Mouse (Mus musculus): ENCODE measurements around the gene Ank3. TPM values are rescaled to one million over a fixed set of nuclear protein-coding genes. Genes with fewer than 3 reads are reported as not detected.

Gene Ank3
- polyA plus RNA-seq, 1 experiment from 2014 or later = 13.4 TPM

GRCm38 (mm10) chr10:69726806-69727205 lies 328.2 kb downstream of the Ank3 start:
- H3K36me3 ChIP-seq (ENCODE audit: control insufficient read depth, insufficient read depth, low read length) = no peaks in the 10 kb centered on the region

GRCm38 (mm10) chr10:69728876-69729275 lies 330.3 kb downstream of the Ank3 start:
- WGBS = 77% methylated on average over 6 of the region's 6 CpGs
- H3K4me3 ChIP-seq (ENCODE audit: low read depth, low read length) = no peak overlapping the region
- no peaks in the 10 kb centered on the region for H3K27me3 ChIP-seq (replicated peaks; ENCODE audit: control insufficient read depth, insufficient read depth, low read length)
- H3K4me2 ChIP-seq = no peak overlapping the region
- no peaks in the 10 kb centered on the region for H3K9me3 ChIP-seq (ENCODE audit: control insufficient read depth, low read length)
- H3K27ac ChIP-seq (ENCODE audit: low read depth, low read length) = no peak overlapping the region
- ATAC-seq (replicated peaks; ENCODE audit: low FRiP score) (no peak), DNase-seq (ENCODE audit: low spot score) (no peak)
- H3K9ac ChIP-seq (ENCODE audit: low read depth, low read length) = no peak overlapping the region
- no peaks in the 10 kb centered on the region for H3K36me3 ChIP-seq (ENCODE audit: control insufficient read depth, insufficient read depth, low read length)
- no peaks in the 10 kb centered on the region for H3K4me1 ChIP-seq (replicated peaks; ENCODE audit: control insufficient read depth, insufficient read depth, low read length)

More at GRCm38 (mm10) chr10:69726806-69727205, 328.2 kb downstream of the Ank3 start:
- H3K27ac ChIP-seq (ENCODE audit: low read depth, low read length) = no peak overlapping the region
- H3K4me1 ChIP-seq (replicated peaks; ENCODE audit: control insufficient read depth, insufficient read depth, low read length) = no peaks in the 10 kb centered on the region
- no peak for DNase-seq (ENCODE audit: low spot score)
- H3K9me3 ChIP-seq (ENCODE audit: control insufficient read depth, low read length) = no peaks in the 10 kb centered on the region
- no peak overlapping the region for H3K4me2 ChIP-seq
- no peak overlapping the region for H3K4me3 ChIP-seq (ENCODE audit: low read depth, low read length)
- no peak overlapping the region for H3K9ac ChIP-seq (ENCODE audit: low read depth, low read length)
- 73% methylated on average over 7 of the region's 7 CpGs for WGBS
- H3K27me3 ChIP-seq (replicated peaks; ENCODE audit: control insufficient read depth, insufficient read depth, low read length) = no peaks in the 10 kb centered on the region
- no peak for ATAC-seq (replicated peaks; ENCODE audit: low FRiP score)

GRCm38 (mm10) chr10:69730351-69730871 lies 331.8 kb downstream of the Ank3 start:
- Histone ChIP-seq H3K36me3 (ENCODE audit: control insufficient read depth, insufficient read depth, low read length) (no peaks in the 10 kb centered on the region), H3K9me3 (ENCODE audit: control insufficient read depth, low read length) (no peaks in the 10 kb centered on the region), H3K27me3 (replicated peaks; ENCODE audit: control insufficient read depth, insufficient read depth, low read length) (no peaks in the 10 kb centered on the region), H3K4me1 (replicated peaks; ENCODE audit: control insufficient read depth, insufficient read depth, low read length) (no peaks in the 10 kb centered on the region), H3K27ac (ENCODE audit: low read depth, low read length) (no peak overlapping the region), H3K4me2 (no peak overlapping the region), H3K4me3 (ENCODE audit: low read depth, low read length) (no peak overlapping the region), H3K9ac (ENCODE audit: low read depth, low read length) (no peak overlapping the region)
- 74% methylated on average over 10 of the region's 10 CpGs for WGBS
- DNase-seq (ENCODE audit: low spot score) (no peak), ATAC-seq (replicated peaks; ENCODE audit: low FRiP score) (no peak)

GRCm38 (mm10) chr10:69731341-69731740 lies 332.8 kb downstream of the Ank3 start:
- ATAC-seq (replicated peaks; ENCODE audit: low FRiP score) = no peak
- DNase-seq (ENCODE audit: low spot score) = no peak
- no peaks in the 10 kb centered on the region for H3K9me3 ChIP-seq (ENCODE audit: control insufficient read depth, low read length)
- H3K4me1 ChIP-seq (replicated peaks; ENCODE audit: control insufficient read depth, insufficient read depth, low read length) = no peaks in the 10 kb centered on the region
- no peaks in the 10 kb centered on the region for H3K36me3 ChIP-seq (ENCODE audit: control insufficient read depth, insufficient read depth, low read length)
- H3K27ac ChIP-seq (ENCODE audit: low read depth, low read length) = no peak overlapping the region
- no peak overlapping the region for H3K4me3 ChIP-seq (ENCODE audit: low read depth, low read length)
- no peak overlapping the region for H3K4me2 ChIP-seq
- WGBS = 75% methylated on average over 5 of the region's 5 CpGs
- no peaks in the 10 kb centered on the region for H3K27me3 ChIP-seq (replicated peaks; ENCODE audit: control insufficient read depth, insufficient read depth, low read length)
- H3K9ac ChIP-seq (ENCODE audit: low read depth, low read length) = no peak overlapping the region

- WGBS = 50% methylated on average over 1 of the region's 1 CpGs
- Histone ChIP-seq H3K36me3 (ENCODE audit: control insufficient read depth, insufficient read depth, low read length) (no peaks in the 10 kb centered on the region), H3K9me3 (ENCODE audit: control insufficient read depth, low read length) (no peaks in the 10 kb centered on the region), H3K27ac (ENCODE audit: low read depth, low read length) (no peak overlapping the region), H3K4me1 (replicated peaks; ENCODE audit: control insufficient read depth, insufficient read depth, low read length) (no peaks in the 10 kb centered on the region), H3K27me3 (replicated peaks; ENCODE audit: control insufficient read depth, insufficient read depth, low read length) (no peaks in the 10 kb centered on the region), H3K4me3 (ENCODE audit: low read depth, low read length) (no peak overlapping the region), H3K9ac (ENCODE audit: low read depth, low read length) (no peak overlapping the region), H3K4me2 (no peak overlapping the region)
- DNase-seq (ENCODE audit: low spot score) (no peak), ATAC-seq (replicated peaks; ENCODE audit: low FRiP score) (no peak)
Measured at GRCm38 (mm10) chr10:69731863-69732262, 333.3 kb downstream of the Ank3 start.

GRCm38 (mm10) chr10:69736241-69736640 lies 337.7 kb downstream of the Ank3 start:
- no peak overlapping the region for H3K27ac ChIP-seq (ENCODE audit: low read depth, low read length)
- no peaks in the 10 kb centered on the region for H3K36me3 ChIP-seq (ENCODE audit: control insufficient read depth, insufficient read depth, low read length)
- no peaks in the 10 kb centered on the region for H3K9me3 ChIP-seq (ENCODE audit: control insufficient read depth, low read length)
- no peak overlapping the region for H3K9ac ChIP-seq (ENCODE audit: low read depth, low read length)
- WGBS = 75% methylated on average over 7 of the region's 7 CpGs
- H3K4me1 ChIP-seq (replicated peaks; ENCODE audit: control insufficient read depth, insufficient read depth, low read length) = no peaks in the 10 kb centered on the region
- DNase-seq (ENCODE audit: low spot score) = no peak
- no peak for ATAC-seq (replicated peaks; ENCODE audit: low FRiP score)
- no peak overlapping the region for H3K4me2 ChIP-seq
- H3K4me3 ChIP-seq (ENCODE audit: low read depth, low read length) = no peak overlapping the region
- no peaks in the 10 kb centered on the region for H3K27me3 ChIP-seq (replicated peaks; ENCODE audit: control insufficient read depth, insufficient read depth, low read length)

GRCm38 (mm10) chr10:69738741-69739271 lies 340.2 kb downstream of the Ank3 start:
- Histone ChIP-seq H3K36me3 (ENCODE audit: control insufficient read depth, insufficient read depth, low read length) (no peaks in the 10 kb centered on the region), H3K9ac (ENCODE audit: low read depth, low read length) (no peak overlapping the region), H3K4me2 (no peak overlapping the region), H3K4me1 (replicated peaks; ENCODE audit: control insufficient read depth, insufficient read depth, low read length) (no peaks in the 10 kb centered on the region), H3K27me3 (replicated peaks; ENCODE audit: control insufficient read depth, insufficient read depth, low read length) (no peaks in the 10 kb centered on the region), H3K9me3 (ENCODE audit: control insufficient read depth, low read length) (no peaks in the 10 kb centered on the region), H3K27ac (ENCODE audit: low read depth, low read length) (no peak overlapping the region), H3K4me3 (ENCODE audit: low read depth, low read length) (no peak overlapping the region)
- DNase-seq (ENCODE audit: low spot score) = no peak
- no peak for ATAC-seq (replicated peaks; ENCODE audit: low FRiP score)
- 58% methylated on average over 5 of the region's 5 CpGs for WGBS

GRCm38 (mm10) chr10:69742528-69742927 lies 344.0 kb downstream of the Ank3 start:
- 80% methylated on average over 3 of the region's 3 CpGs for WGBS

GRCm38 (mm10) chr10:69744181-69744580 lies 345.6 kb downstream of the Ank3 start:
- DNase-seq (ENCODE audit: low spot score) (no peak), ATAC-seq (replicated peaks; ENCODE audit: low FRiP score) (no peak)
- H3K9ac ChIP-seq (ENCODE audit: low read depth, low read length) = no peak overlapping the region
- H3K36me3 ChIP-seq (ENCODE audit: control insufficient read depth, insufficient read depth, low read length) = no peaks in the 10 kb centered on the region
- no peaks in the 10 kb centered on the region for H3K9me3 ChIP-seq (ENCODE audit: control insufficient read depth, low read length)
- no peaks in the 10 kb centered on the region; the same call in none of the 2 replicates for H3K4me1 ChIP-seq (replicated peaks; ENCODE audit: control insufficient read depth, insufficient read depth, low read length)
- H3K27me3 ChIP-seq (replicated peaks; ENCODE audit: control insufficient read depth, insufficient read depth, low read length) = no peaks in the 10 kb centered on the region
- WGBS = 69% methylated on average over 8 of the region's 8 CpGs
- H3K4me3 ChIP-seq (ENCODE audit: low read depth, low read length) = no peak overlapping the region
- no peak overlapping the region for H3K27ac ChIP-seq (ENCODE audit: low read depth, low read length)
- no peak overlapping the region for H3K4me2 ChIP-seq

More at GRCm38 (mm10) chr10:69742528-69742927, 344.0 kb downstream of the Ank3 start:
- Histone ChIP-seq H3K9me3 (ENCODE audit: control insufficient read depth, low read length) (no peaks in the 10 kb centered on the region), H3K36me3 (ENCODE audit: control insufficient read depth, insufficient read depth, low read length) (no peaks in the 10 kb centered on the region), H3K9ac (ENCODE audit: low read depth, low read length) (no peak overlapping the region), H3K27ac (ENCODE audit: low read depth, low read length) (no peak overlapping the region), H3K4me1 (replicated peaks; ENCODE audit: control insufficient read depth, insufficient read depth, low read length) (no peaks in the 10 kb centered on the region; the same call in 1 of the 2 replicates), H3K27me3 (replicated peaks; ENCODE audit: control insufficient read depth, insufficient read depth, low read length) (no peaks in the 10 kb centered on the region), H3K4me3 (ENCODE audit: low read depth, low read length) (no peak overlapping the region), H3K4me2 (no peak overlapping the region)
- no peak for DNase-seq (ENCODE audit: low spot score)
- no peak for ATAC-seq (replicated peaks; ENCODE audit: low FRiP score)

All from liver, embryonic 11.5 days (tissue).